24 mouse cellular contexts compared by ENCODE assay signal in the genomic region with DNA sequence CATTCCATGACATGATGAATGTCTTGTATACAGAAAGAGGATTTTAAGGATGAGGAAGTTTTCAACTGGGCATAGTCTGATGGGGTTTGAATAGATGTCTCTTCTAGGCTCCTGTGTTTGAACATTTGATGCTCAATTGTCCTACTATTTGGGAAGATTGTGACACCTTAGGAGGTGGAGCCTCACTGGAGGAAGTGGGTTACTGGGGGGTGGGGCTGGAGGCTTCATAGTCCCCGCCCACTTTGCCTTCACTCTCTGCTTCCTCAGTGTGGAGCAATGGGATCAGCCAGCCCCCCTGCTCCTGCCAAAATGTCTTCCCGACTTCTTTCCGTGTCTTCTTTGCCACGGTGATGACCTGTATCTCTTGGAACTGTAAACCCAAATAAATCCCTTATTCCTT. TPM values are rescaled to one million over a fixed set of nuclear protein-coding genes. Genes with fewer than 3 reads are reported as not detected.
DNase-seq lines count a peak whose midpoint lies in the region; ATAC-seq and TF ChIP-seq lines count a peak whose summit lies in the region.
"Had no signal": no experiment of that assay in that cellular context is flagged by ENCODE, and none has a peak within 500 bp of the region (broad histone marks: within the 10 kb centered on the region; RNA-seq: fewer than 3 reads in every experiment).

No protein-coding gene starts in this region.

- TF ChIP-seq POLR2A in cerebellum, adult 2 months (IDR thresholded peaks at IDR 0.05; ENCODE audit: borderline replicate concordance, insufficient read depth, low read length), result no peak

- H3K27ac ChIP-seq in cerebellum, adult 2 months (ENCODE audit: insufficient read depth, low read length), result no peak overlapping the region
- H3K27ac ChIP-seq: forebrain, embryonic 10.5 days; forebrain, embryonic 13.5 days; heart, adult 2 months; heart, embryonic 10.5 days; heart, embryonic 13.5 days; hindbrain, embryonic 12.5 days; hindbrain, embryonic 15.5 days had no signal

- WGBS in cerebellum, adult 2 months, result 64% methylated on average over 4 of the region's 4 CpGs

- peak; percentile 9 for DNase-seq in lung, postnatal 10 days
- no peak for DNase-seq in lung, postnatal 4 days
- peak; percentile 11 for DNase-seq in ES-CJ7 (ENCODE audit: low read depth, low spot score)
- no peak for DNase-seq in cerebellum, adult 2 months
- DNase-seq: adrenal gland, adult 8-10 months; adrenal gland, postnatal 25 days; cerebellum, adult 11-12 months; cerebellum, adult 9-11 months; cerebellum, postnatal 25 days; gastrocnemius, postnatal 10 days; heart, adult 2 months; heart, postnatal 14 days had no signal

- H3K27me3 ChIP-seq in cerebellum, adult 2 months (ENCODE audit: control insufficient read depth, insufficient read depth, low read length), result no peaks in the 10 kb centered on the region
- H3K27me3 ChIP-seq: forebrain, embryonic 13.5 days; heart, embryonic 13.5 days; hindbrain, embryonic 12.5 days; hindbrain, embryonic 15.5 days had no signal

- H3K4me3 ChIP-seq in cerebellum, adult 2 months (replicated peaks; ENCODE audit: insufficient read depth, low read depth, low read length), result no peak overlapping the region
- H3K4me3 ChIP-seq: forebrain, embryonic 10.5 days; forebrain, embryonic 13.5 days; heart, adult 2 months; heart, embryonic 10.5 days; heart, embryonic 13.5 days; hindbrain, embryonic 12.5 days; hindbrain, embryonic 15.5 days had no signal

- no peaks in the 10 kb centered on the region for H3K4me1 ChIP-seq in cerebellum, adult 2 months (ENCODE audit: control insufficient read depth, insufficient read depth, low read length)
- H3K4me1 ChIP-seq: heart, embryonic 10.5 days; heart, embryonic 13.5 days had no signal

- 0 out of 2 replicates have a peak, but pooled peaks have one; percentile 33 for ATAC-seq in common myeloid progenitor, adult 5-6 weeks (replicated peaks; ENCODE audit: low read depth, poor library complexity, severe bottlenecking)
- peak; percentile 75 for ATAC-seq in megakaryocyte progenitor cell, adult 5-6 weeks (replicated peaks; ENCODE audit: poor library complexity)
- no peak for ATAC-seq in activated CD4-positive, CD25-positive, alpha-beta regulatory T cell, adult 4 months
- ATAC-seq: CD4-positive, CD25-positive, alpha-beta regulatory T cell, adult 4 months; forebrain, embryonic 13.5 days; forebrain, embryonic 16.5 days; intestine, postnatal 0 days had no signal

- no peak for TF ChIP-seq CTCF in cerebellum, adult 2 months (IDR thresholded peaks at IDR 0.05; ENCODE audit: borderline replicate concordance, insufficient read depth, low read depth, low read length)

RNA-seq across cellular contexts. Expression of gene Slc35f5, which starts 43.2 kb away (rescaled TPM):
- 8.5 and 9.8 TPM in 2 replicates for total RNA-seq in common myeloid progenitor, adult 5-6 weeks (2017)
- 10.4 and 11.1 TPM in 2 replicates for total RNA-seq in megakaryocyte progenitor cell, adult 5-6 weeks (2015)
- total RNA-seq in megakaryocyte progenitor cell, adult 5-6 weeks (2017), result 8.9 and 14.0 TPM in 2 replicates
- under 1 TPM; 0.61 to 0.94 TPM for polyA plus RNA-seq in activated CD4-positive, CD25-positive, alpha-beta regulatory T cell, adult 4 months (2017; shearing (Covaris generic))
- polyA plus RNA-seq in cerebellum, adult 2 months (2012; rRNA removed), result 17.3 and 18.9 TPM in 2 replicates

Comparison
In these comparisons a context has a peak if more than half of its experiments do, and no peak if none do; other contexts are left out.
1. DNase-seq: peak in lung, postnatal 10 days (single experiment) and ES-CJ7 (single experiment); none in lung, postnatal 4 days (0 of 2) and cerebellum, adult 2 months (0 of 2).